Mouse (Mus musculus) hindbrain, postnatal 0 days (tissue): ENCODE measurements around the gene Trpv5. TPM values are rescaled to one million over a fixed set of nuclear protein-coding genes. Genes with fewer than 3 reads are reported as not detected.

Experiments
- ATAC-seq: fragments of 200-750 bp; cut with Nextera tagmentation; 2 replicates; pipeline ENCODE4 v1.8.0; 2017; ENCODE audit warnings: mild to moderate bottlenecking, moderate TSS enrichment, moderate library complexity
- DNase-seq: peaks from one replicate; pipeline ENCODE4 v3.0.0-alpha.2; 2015; ENCODE audit warnings: low spot score
- H3K27ac ChIP-seq: fragments of 300-500 bp; sonication (generic); 2 replicates; pipeline ENCODE4 v1.5.1; 2014; ENCODE audit warnings: mild to moderate bottlenecking
- H3K27me3 ChIP-seq: fragments of 300-500 bp; sonication (generic); 2 replicates; pipeline ENCODE4 v1.6.1; 2014; ENCODE audit warnings: low read length, mixed read lengths; ENCODE audit not compliant: insufficient read depth
- H3K36me3 ChIP-seq: fragments of 300-500 bp; sonication (generic); 2 replicates; pipeline ENCODE4 v1.6.1; 2014; ENCODE audit warnings: low read length, mixed read lengths; ENCODE audit not compliant: insufficient read depth
- H3K4me1 ChIP-seq: fragments of 300-500 bp; sonication (generic); 2 replicates; pipeline ENCODE4 v1.6.1; 2014; ENCODE audit warnings: antibody characterized with exemption, low read length, mixed read lengths; ENCODE audit not compliant: insufficient read depth
- H3K4me2 ChIP-seq: fragments of 300-500 bp; sonication (generic); 2 replicates; pipeline ENCODE4 v1.6.1; 2014; ENCODE audit warnings: low read depth, mild to moderate bottlenecking, low read length, moderate library complexity, mixed read lengths
- H3K4me3 ChIP-seq: fragments of 300-500 bp; sonication (generic); 2 replicates; pipeline ENCODE4 v1.5.1; 2014; ENCODE audit warnings: low read length
- H3K9ac ChIP-seq: fragments of 300-500 bp; sonication (generic); replicated peaks from 2 replicates; pipeline ENCODE4 v1.6.1; 2014; ENCODE audit warnings: mild to moderate bottlenecking, low read length, moderate library complexity, mixed read lengths
- H3K9me3 ChIP-seq: fragments of 300-500 bp; sonication (generic); 2 replicates; pipeline ENCODE4 v1.6.1; 2016; ENCODE audit warnings: low read length, mixed read lengths
- CTCF ChIP-seq: IDR thresholded peaks from 2 replicates; pipeline ENCODE4 v1.5.1; 2016; ENCODE audit warnings: antibody characterized with exemption, control low read depth, low read depth
- WGBS: fragments of 180-500 bp; shearing (Covaris S2); extraction: QIAGEN DNeasy Blood & Tissue Kit; methylation state at CpG from one replicate; pipeline ENCODE4 v1.1.7; 2014; 5-methylcytosine and 5-hydroxymethylcytosine counted together
- polyA plus RNA-seq: library from polyadenylated mRNA; unstranded; fragments of >200 nt; fragmentation: Nextera tagmentation; extraction: Ambion mirVana; gene quantifications from 2 replicates; pipeline ENCODE4 v1.2.1, GENCODE M21; 2015
- total RNA-seq: library from RNA; depleted of rRNA; stranded (reverse); fragments of >200 nt; gene quantifications from 2 replicates; pipeline ENCODE4 v1.2.3, GENCODE M21; 2014; rRNA removed

Trpv5 gene
- total RNA-seq, result not detected in 2 replicates
- not detected in 2 replicates for polyA plus RNA-seq

- Histone ChIP-seq H3K4me3 (no peak within 1 kb of the TSS), H3K4me1 (no peaks in the 10 kb centered on the region), H3K9ac (no peak within 1 kb of the TSS), H3K27ac (no peak within 1 kb of the TSS), H3K9me3 (no peaks in the 10 kb centered on the region), H3K36me3 (no peaks in the 10 kb centered on the region), H3K27me3 (no peaks in the 10 kb centered on the region), H3K4me2 (no peak within 1 kb of the TSS)
- WGBS, result 87% methylated on average over 1 of the region's 1 CpGs
- DNase-seq (no peak), ATAC-seq (no peak)
- no peak for TF ChIP-seq CTCF
Observed at GRCm38 (mm10) chr6:41680669-41681068, at the start of gene Trpv5. Gene Trpv5, minus strand, starts transcription at chr6:41680769.

- H3K4me2 ChIP-seq, result no peak overlapping the region
- 75% methylated on average over 1 of the region's 1 CpGs for WGBS
- no peak for DNase-seq
- no peak for ATAC-seq
- no peaks in the 10 kb centered on the region for H3K4me1 ChIP-seq
- H3K9me3 ChIP-seq, result no peaks in the 10 kb centered on the region
- no peaks in the 10 kb centered on the region for H3K36me3 ChIP-seq
- H3K9ac ChIP-seq, result no peak overlapping the region
- no peak overlapping the region for H3K4me3 ChIP-seq
- no peak for TF ChIP-seq CTCF
- H3K27me3 ChIP-seq, result no peaks in the 10 kb centered on the region
- no peak overlapping the region for H3K27ac ChIP-seq
Observed at GRCm38 (mm10) chr6:41727989-41728609, 47.5 kb upstream of the Trpv5 start.

GRCm38 (mm10) chr6:41721430-41721829 is 40.9 kb upstream of the Trpv5 start:
- no peak for ATAC-seq
- 87% methylated on average over 2 of the region's 2 CpGs for WGBS
- H3K9me3 ChIP-seq, result no peaks in the 10 kb centered on the region
- H3K4me1 ChIP-seq, result no peaks in the 10 kb centered on the region
- no peaks in the 10 kb centered on the region for H3K36me3 ChIP-seq
- no peak overlapping the region for H3K9ac ChIP-seq
- H3K27me3 ChIP-seq, result no peaks in the 10 kb centered on the region
- no peak overlapping the region for H3K4me3 ChIP-seq
- DNase-seq, result no peak
- no peak for TF ChIP-seq CTCF
- no peak overlapping the region for H3K4me2 ChIP-seq
- no peak overlapping the region for H3K27ac ChIP-seq

GRCm38 (mm10) chr6:41710281-41710680 is 29.7 kb upstream of the Trpv5 start:
- Histone ChIP-seq H3K27ac (no peak overlapping the region), H3K4me3 (no peak overlapping the region), H3K9ac (no peak overlapping the region), H3K4me2 (no peak overlapping the region), H3K36me3 (no peaks in the 10 kb centered on the region), H3K9me3 (no peaks in the 10 kb centered on the region), H3K4me1 (no peaks in the 10 kb centered on the region), H3K27me3 (no peaks in the 10 kb centered on the region)
- DNase-seq (no peak), ATAC-seq (no peak)
- 81% methylated on average over 1 of the region's 1 CpGs for WGBS
- TF ChIP-seq CTCF, result no peak

DNA sequence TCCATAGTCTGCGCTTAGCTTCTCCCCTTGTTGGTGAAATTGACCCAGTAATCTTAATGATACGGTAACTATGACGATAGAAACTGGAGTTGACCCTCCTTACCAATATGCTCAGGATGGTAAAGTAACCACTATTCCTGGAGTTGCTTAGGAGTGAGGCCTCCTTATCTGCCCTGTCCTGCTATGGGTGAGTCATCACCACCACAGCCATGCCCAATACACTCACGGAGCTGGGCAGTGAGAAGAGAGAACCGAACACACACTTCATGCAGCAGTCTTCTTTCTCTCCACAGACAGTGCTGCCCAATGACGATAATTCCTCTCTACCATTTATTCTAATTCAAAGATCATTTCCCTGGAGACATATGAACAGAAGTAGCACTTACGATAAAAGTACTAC is 25.7 kb upstream of the Trpv5 start:
- Histone ChIP-seq H3K27ac (no peak overlapping the region), H3K36me3 (no peaks in the 10 kb centered on the region), H3K4me3 (no peak overlapping the region), H3K4me2 (no peak overlapping the region), H3K9me3 (no peaks in the 10 kb centered on the region), H3K4me1 (no peaks in the 10 kb centered on the region), H3K9ac (no peak overlapping the region), H3K27me3 (no peaks in the 10 kb centered on the region)
- no peak for ATAC-seq
- no peak for DNase-seq
- WGBS, result 91% methylated on average over 7 of the region's 7 CpGs
- TF ChIP-seq CTCF, result no peak

GRCm38 (mm10) chr6:41704123-41704522 is 23.6 kb upstream of the Trpv5 start, which contains the start of gene Kel:
Gene Kel, minus strand, starts transcription at chr6:41704339.
- H3K9me3 ChIP-seq, result no peaks in the 10 kb centered on the region

GRCm38 (mm10) chr6:41702928-41703327 is 22.4 kb upstream of the Trpv5 start:
- H3K9ac ChIP-seq, result no peak overlapping the region
- no peak overlapping the region for H3K4me2 ChIP-seq
- no peak overlapping the region for H3K4me3 ChIP-seq
- ATAC-seq (no peak), DNase-seq (no peak)
- no peaks in the 10 kb centered on the region for H3K9me3 ChIP-seq
- no peak for TF ChIP-seq CTCF
- no peaks in the 10 kb centered on the region for H3K4me1 ChIP-seq
- 79% methylated on average over 2 of the region's 2 CpGs for WGBS
- H3K27ac ChIP-seq, result no peak overlapping the region
- no peaks in the 10 kb centered on the region for H3K36me3 ChIP-seq
- no peaks in the 10 kb centered on the region for H3K27me3 ChIP-seq

More at GRCm38 (mm10) chr6:41704123-41704522, 23.6 kb upstream of the Trpv5 start, which contains the start of gene Kel:
- no peak within 1 kb of the TSS for H3K9ac ChIP-seq
- no peak for ATAC-seq
- H3K27me3 ChIP-seq, result no peaks in the 10 kb centered on the region
- H3K27ac ChIP-seq, result no peak within 1 kb of the TSS
- no peaks in the 10 kb centered on the region for H3K36me3 ChIP-seq
- H3K4me2 ChIP-seq, result no peak within 1 kb of the TSS
- no peak within 1 kb of the TSS for H3K4me3 ChIP-seq
- 66% methylated on average over 1 of the region's 1 CpGs for WGBS
- no peak for DNase-seq
- H3K4me1 ChIP-seq, result no peaks in the 10 kb centered on the region
- TF ChIP-seq CTCF, result no peak
